Comparison of ENCODE assay signal across 8 mouse cellular contexts in genomic region chr15:101223596-101223995, GRCm38 (mm10). TPM values are rescaled to one million over a fixed set of nuclear protein-coding genes. Genes with fewer than 3 reads are reported as not detected.
DNase-seq lines count a peak whose midpoint lies in the region; ATAC-seq and TF ChIP-seq lines count a peak whose summit lies in the region.

No protein-coding gene starts in this region.

- DNase-seq in cerebellum, adult 2 months: no peak
- DNase-seq in cerebellum, adult 18-20 months: no peak
- no peak for DNase-seq in left cerebral cortex, postnatal 36 days (ENCODE audit: low spot score in 2 of 2)
- DNase-seq in layer of hippocampus, adult 9-10 months (ENCODE audit: low spot score): no peak

- H3K9me3 ChIP-seq in megakaryocyte, embryonic 14.5 days: no peaks in the 10 kb centered on the region
- H3K9me3 ChIP-seq in limb, embryonic 13.5 days: no peaks in the 10 kb centered on the region
- no peaks in the 10 kb centered on the region for H3K9me3 ChIP-seq in stomach, embryonic 15.5 days

- peak overlapping the region; percentile 86 for H3K4me2 ChIP-seq in limb, embryonic 13.5 days (replicated peaks)
- peak overlapping the region; percentile 88 for H3K4me2 ChIP-seq in stomach, embryonic 15.5 days

- H3K4me3 ChIP-seq in cerebellum, adult 2 months (replicated peaks; ENCODE audit: insufficient read depth, low read depth, low read length): peak overlapping the region; percentile 62
- H3K4me3 ChIP-seq in megakaryocyte, embryonic 14.5 days (replicated peaks): peak overlapping the region; percentile 95
- peak overlapping the region; percentile 71 for H3K4me3 ChIP-seq in limb, embryonic 13.5 days
- peak overlapping the region; percentile 84 for H3K4me3 ChIP-seq in stomach, embryonic 15.5 days (replicated peaks)

- 22% methylated on average over 5 of the region's 5 CpGs for WGBS in cerebellum, adult 2 months
- 7% methylated on average over 5 of the region's 5 CpGs for WGBS in limb, embryonic 13.5 days
- 7% methylated on average over 5 of the region's 5 CpGs for WGBS in stomach, embryonic 15.5 days

- H3K36me3 ChIP-seq in megakaryocyte, embryonic 14.5 days (replicated peaks; ENCODE audit: low read length): no peaks in the 10 kb centered on the region
- peaks cover 9% of the 10 kb centered on the region for H3K36me3 ChIP-seq in limb, embryonic 13.5 days
- no peaks in the 10 kb centered on the region for H3K36me3 ChIP-seq in stomach, embryonic 15.5 days

- no peaks in the 10 kb centered on the region for H3K27me3 ChIP-seq in cerebellum, adult 2 months (ENCODE audit: control insufficient read depth, insufficient read depth, low read length)
- peaks cover 75% of the 10 kb centered on the region for H3K27me3 ChIP-seq in megakaryocyte, embryonic 14.5 days (replicated peaks)
- H3K27me3 ChIP-seq in limb, embryonic 13.5 days: no peaks in the 10 kb centered on the region
- H3K27me3 ChIP-seq in stomach, embryonic 15.5 days (replicated peaks): no peaks in the 10 kb centered on the region

- H3K9ac ChIP-seq in limb, embryonic 13.5 days: peak overlapping the region; percentile 92
- H3K9ac ChIP-seq in stomach, embryonic 15.5 days: no peak overlapping the region

- TF ChIP-seq POLR2A in cerebellum, adult 2 months (IDR thresholded peaks at IDR 0.05; ENCODE audit: borderline replicate concordance, insufficient read depth, low read length): no peak

- no peak overlapping the region for H3K27ac ChIP-seq in cerebellum, adult 2 months (ENCODE audit: insufficient read depth, low read length)
- peak overlapping the region; percentile 91 for H3K27ac ChIP-seq in limb, embryonic 13.5 days
- H3K27ac ChIP-seq in stomach, embryonic 15.5 days: no peak overlapping the region

- 0 out of 2 replicates have a peak, but pooled peaks cover 3% of the 10 kb centered on the region for H3K4me1 ChIP-seq in cerebellum, adult 2 months (ENCODE audit: control insufficient read depth, insufficient read depth, low read length)
- peaks cover 49% of the 10 kb centered on the region for H3K4me1 ChIP-seq in megakaryocyte, embryonic 14.5 days
- peaks cover 74% of the 10 kb centered on the region for H3K4me1 ChIP-seq in limb, embryonic 13.5 days
- peaks cover 64% of the 10 kb centered on the region for H3K4me1 ChIP-seq in stomach, embryonic 15.5 days

- ATAC-seq in megakaryocyte, adult 5-6 weeks (ENCODE audit: poor library complexity, severe bottlenecking): no peak
- no peak for ATAC-seq in limb, embryonic 13.5 days (ENCODE audit: low FRiP score, low read depth)
- ATAC-seq in stomach, embryonic 15.5 days (ENCODE audit: insufficient read depth, low FRiP score, low read depth): no peak

- intact Hi-C loops in left cerebral cortex, postnatal 36 days (cut with DNase I): loop anchor here (5.0 to 10.0 kb wide), 3 partner anchors 59 to 851 kb away; partner anchors contain the start of genes Atg101 and Eif4b

- no peak for TF ChIP-seq CTCF in cerebellum, adult 2 months (IDR thresholded peaks at IDR 0.05; ENCODE audit: borderline replicate concordance, insufficient read depth, low read depth, low read length)

RNA-seq across cellular contexts. Expression of gene Grasp, which starts 0.4 kb away (rescaled TPM):
- polyA plus RNA-seq in cerebellum, adult 2 months (2012; rRNA removed): 5.0 and 5.3 TPM in 2 replicates
- 0.47 TPM in 1 of 2 replicates, not detected in the other for polyA plus RNA-seq in megakaryocyte, embryonic 14.5 days (2012; ENCODE audit: insufficient read depth, low replicate concordance)
- total RNA-seq in megakaryocyte, adult 5-6 weeks (2015): 0.16 and 0.30 TPM in 2 replicates
- 0.29 and 0.85 TPM in 2 replicates for total RNA-seq in megakaryocyte, adult 5-6 weeks (2017)
- 5.7 and 6.0 TPM in 2 replicates for polyA plus RNA-seq in limb, embryonic 13.5 days (2015; fragmentation: Nextera tagmentation; extraction: Ambion mirVana)
- polyA plus RNA-seq in stomach, embryonic 15.5 days (2015; fragmentation: Nextera tagmentation; extraction: Ambion mirVana): 6.0 and 7.3 TPM in 2 replicates
- total RNA-seq in left cerebral cortex, postnatal 36 days (2021): 10 to 100 TPM; 76.3 to 89.5 TPM

RNA-seq across cellular contexts. Expression of gene Nr4a1, which starts 30.5 kb away (rescaled TPM):
- 13.1 and 16.4 TPM in 2 replicates for polyA plus RNA-seq in cerebellum, adult 2 months (2012; rRNA removed)
- polyA plus RNA-seq in megakaryocyte, embryonic 14.5 days (2012; ENCODE audit: insufficient read depth, low replicate concordance): 2.9 and 6.8 TPM in 2 replicates
- total RNA-seq in megakaryocyte, adult 5-6 weeks (2015): 42.1 and 45.0 TPM in 2 replicates
- 37.0 TPM in 2 replicates for total RNA-seq in megakaryocyte, adult 5-6 weeks (2017)
- polyA plus RNA-seq in limb, embryonic 13.5 days (2015; fragmentation: Nextera tagmentation; extraction: Ambion mirVana): 10.0 and 10.3 TPM in 2 replicates
- polyA plus RNA-seq in stomach, embryonic 15.5 days (2015; fragmentation: Nextera tagmentation; extraction: Ambion mirVana): 10.6 and 11.2 TPM in 2 replicates
- total RNA-seq in left cerebral cortex, postnatal 36 days (2021): 100 to 1,000 TPM in 1 of 2 experiments, 10 to 100 TPM in 1; 60.5 to 156 TPM

RNA-seq across cellular contexts. Expression of gene Acvr1b, which starts 49.7 kb away (rescaled TPM):
- 54.5 and 55.2 TPM in 2 replicates for polyA plus RNA-seq in cerebellum, adult 2 months (2012; rRNA removed)
- 6.1 and 8.2 TPM in 2 replicates for polyA plus RNA-seq in megakaryocyte, embryonic 14.5 days (2012; ENCODE audit: insufficient read depth, low replicate concordance)
- total RNA-seq in megakaryocyte, adult 5-6 weeks (2015): 7.4 and 7.7 TPM in 2 replicates
- total RNA-seq in megakaryocyte, adult 5-6 weeks (2017): 15.2 and 17.1 TPM in 2 replicates
- 6.1 and 7.1 TPM in 2 replicates for polyA plus RNA-seq in limb, embryonic 13.5 days (2015; fragmentation: Nextera tagmentation; extraction: Ambion mirVana)
- polyA plus RNA-seq in stomach, embryonic 15.5 days (2015; fragmentation: Nextera tagmentation; extraction: Ambion mirVana): 8.9 and 9.9 TPM in 2 replicates
- 100 to 1,000 TPM; 110 to 118 TPM for total RNA-seq in left cerebral cortex, postnatal 36 days (2021)
